Mouse (Mus musculus): ENCODE measurements around the gene Kcnj15. TPM values are rescaled to one million over a fixed set of nuclear protein-coding genes. Genes with fewer than 3 reads are reported as not detected.

Gene Kcnj15
- total and polyA plus RNA-seq, 2 experiments from 2014 or later = 0.05 to 0.34 TPM

DNA sequence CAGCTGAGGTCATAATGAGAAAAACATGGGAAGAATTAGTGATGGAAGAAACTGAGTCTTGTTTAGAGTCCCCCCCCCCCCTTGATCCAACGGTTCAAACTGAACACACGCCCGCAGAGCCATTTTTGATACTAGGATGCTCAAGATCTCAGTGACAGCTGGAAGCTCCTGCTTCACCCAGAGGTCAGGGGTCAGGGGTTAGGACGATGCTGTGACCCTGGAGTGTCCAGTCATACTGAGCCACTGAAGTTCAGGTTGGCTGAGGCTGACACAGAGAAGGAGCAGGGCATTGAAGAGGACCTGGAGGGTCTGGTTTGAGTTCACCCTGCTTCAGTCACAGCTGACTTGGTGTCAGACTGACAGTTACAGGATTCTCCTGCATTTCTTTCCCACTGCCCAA is 4.4 kb downstream of the Kcnj15 start:
- TF ChIP-seq CTCF (IDR thresholded peaks at IDR 0.05; ENCODE audit: low read depth) = no peak
- Histone ChIP-seq H3K36me3 (ENCODE audit: insufficient read depth, low read length) (no peaks in the 10 kb centered on the region), H3K4me2 (ENCODE audit: low read depth, low read length) (no peak overlapping the region), H3K4me3 (ENCODE audit: low read length) (no peak overlapping the region), H3K27ac (no peak overlapping the region), H3K9me3 (ENCODE audit: low read length) (no peaks in the 10 kb centered on the region), H3K27me3 (ENCODE audit: insufficient read depth, low read length) (no peaks in the 10 kb centered on the region), H3K9ac (replicated peaks; ENCODE audit: low read length) (no peak overlapping the region), H3K4me1 (ENCODE audit: insufficient read depth, low read length) (no peaks in the 10 kb centered on the region)
- 76% methylated on average over 4 of the region's 4 CpGs for WGBS
- ATAC-seq (no peak), DNase-seq (ENCODE audit: low spot score) (no peak)

DNA sequence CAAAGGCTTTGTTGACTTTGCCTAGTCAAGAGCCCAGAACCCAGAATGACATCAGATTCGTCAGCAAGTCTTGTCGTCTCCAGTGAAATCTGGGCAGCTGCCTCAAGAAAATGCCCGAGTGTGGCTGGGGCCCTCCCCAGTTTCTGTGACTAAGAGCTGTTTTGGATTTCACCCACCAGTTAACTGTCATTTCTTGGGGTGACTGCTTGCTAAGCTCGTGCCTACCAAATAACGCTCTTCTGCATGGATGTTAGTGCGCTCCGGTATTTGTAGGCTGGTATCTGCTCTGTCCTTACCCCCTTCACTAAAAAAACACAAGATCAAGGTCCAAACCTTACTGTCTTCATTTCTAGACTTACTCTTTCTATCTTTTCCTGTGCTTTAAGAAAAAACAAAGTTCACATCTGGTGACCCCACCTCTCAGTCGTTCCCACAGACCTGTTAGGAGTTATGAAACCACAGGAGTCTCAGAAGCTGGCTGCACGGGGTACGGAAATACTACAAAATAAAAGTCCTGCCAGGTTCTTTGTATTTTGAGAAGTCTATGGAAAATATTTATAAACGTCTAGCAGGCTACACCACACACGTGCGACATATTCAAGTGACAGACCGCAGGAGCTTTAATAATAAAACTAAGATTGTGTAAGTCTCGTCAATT is 5.5 kb downstream of the Kcnj15 start:
- no peak overlapping the region for H3K27ac ChIP-seq
- H3K4me3 ChIP-seq (ENCODE audit: low read length) = no peak overlapping the region
- H3K9me3 ChIP-seq (ENCODE audit: low read length) = no peaks in the 10 kb centered on the region
- TF ChIP-seq CTCF (IDR thresholded peaks at IDR 0.05; ENCODE audit: low read depth) = no peak
- ATAC-seq (no peak), DNase-seq (ENCODE audit: low spot score) (no peak)
- H3K27me3 ChIP-seq (ENCODE audit: insufficient read depth, low read length) = no peaks in the 10 kb centered on the region
- no peak overlapping the region for H3K9ac ChIP-seq (replicated peaks; ENCODE audit: low read length)
- no peaks in the 10 kb centered on the region for H3K4me1 ChIP-seq (ENCODE audit: insufficient read depth, low read length)
- H3K4me2 ChIP-seq (ENCODE audit: low read depth, low read length) = no peak overlapping the region
- WGBS = 84% methylated on average over 15 of the region's 15 CpGs
- no peaks in the 10 kb centered on the region for H3K36me3 ChIP-seq (ENCODE audit: insufficient read depth, low read length)

DNA sequence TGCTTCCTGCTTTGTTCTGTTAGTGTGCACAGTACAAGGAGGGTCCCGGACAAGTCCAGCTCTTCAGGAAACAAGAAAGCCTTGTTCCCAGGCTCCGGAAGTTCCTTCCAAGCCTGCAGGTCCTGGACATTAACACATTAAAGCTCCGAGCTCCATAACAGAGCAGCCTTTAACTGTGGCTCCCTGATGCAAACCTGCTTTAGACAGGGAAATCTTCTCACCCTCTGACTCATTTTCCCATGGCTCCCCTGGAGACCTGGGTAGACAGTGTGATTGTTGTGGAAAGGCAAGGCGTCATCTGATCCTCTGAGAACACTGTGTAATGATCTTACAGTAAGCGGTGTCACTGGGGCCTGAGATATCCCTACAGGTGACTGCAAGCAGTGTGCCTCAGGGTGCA is 7.0 kb downstream of the Kcnj15 start:
- Histone ChIP-seq H3K27me3 (ENCODE audit: insufficient read depth, low read length) (no peaks in the 10 kb centered on the region), H3K9me3 (ENCODE audit: low read length) (no peaks in the 10 kb centered on the region), H3K27ac (no peak overlapping the region), H3K36me3 (ENCODE audit: insufficient read depth, low read length) (no peaks in the 10 kb centered on the region), H3K4me1 (ENCODE audit: insufficient read depth, low read length) (no peaks in the 10 kb centered on the region), H3K9ac (replicated peaks; ENCODE audit: low read length) (no peak overlapping the region), H3K4me2 (ENCODE audit: low read depth, low read length) (no peak overlapping the region), H3K4me3 (ENCODE audit: low read length) (no peak overlapping the region)
- peak; percentile 2 for DNase-seq (ENCODE audit: low spot score)
- no peak for ATAC-seq
- WGBS = 68% methylated on average over 5 of the region's 5 CpGs
- no peak for TF ChIP-seq CTCF (IDR thresholded peaks at IDR 0.05; ENCODE audit: low read depth)

DNA sequence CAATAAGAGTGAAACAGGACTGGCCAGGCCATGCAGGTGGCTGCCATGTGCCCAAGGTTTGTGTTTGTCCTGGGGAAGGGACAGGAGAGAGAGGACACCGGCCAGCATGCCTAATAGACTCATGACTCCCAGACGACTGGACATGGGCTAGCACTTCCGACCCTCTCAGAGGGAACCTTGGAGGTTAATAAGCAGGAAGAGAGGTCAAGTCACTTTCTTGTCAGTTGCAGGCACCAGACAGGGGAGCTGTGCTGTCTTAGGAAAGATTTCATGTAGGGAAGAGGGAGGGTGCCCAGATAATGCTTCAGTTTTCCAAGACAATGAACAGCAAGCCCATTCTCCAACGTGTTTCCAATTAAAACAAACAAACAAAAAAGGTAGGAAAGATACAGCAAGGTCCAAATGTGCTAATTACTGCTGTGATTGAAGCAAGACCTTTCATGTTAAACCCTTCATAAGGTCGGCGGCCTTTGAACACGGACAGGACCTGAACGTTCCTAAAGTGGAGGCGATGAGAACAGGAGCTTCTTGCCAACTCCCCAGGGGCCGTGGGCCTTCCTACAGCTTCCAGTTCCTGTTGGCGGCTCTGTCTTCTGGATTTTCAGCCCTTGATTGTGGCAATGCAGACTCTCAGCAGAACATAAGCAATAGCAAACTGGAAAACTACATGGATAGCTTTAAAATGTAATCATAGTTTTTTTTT is 10.3 kb downstream of the Kcnj15 start:
- Histone ChIP-seq H3K4me2 (ENCODE audit: low read depth, low read length) (no peak overlapping the region), H3K27me3 (ENCODE audit: insufficient read depth, low read length) (no peaks in the 10 kb centered on the region), H3K36me3 (ENCODE audit: insufficient read depth, low read length) (no peaks in the 10 kb centered on the region), H3K27ac (no peak overlapping the region), H3K4me3 (ENCODE audit: low read length) (no peak overlapping the region), H3K9me3 (ENCODE audit: low read length) (no peaks in the 10 kb centered on the region), H3K9ac (replicated peaks; ENCODE audit: low read length) (no peak overlapping the region), H3K4me1 (ENCODE audit: insufficient read depth, low read length) (no peaks in the 10 kb centered on the region)
- ATAC-seq (no peak), DNase-seq (ENCODE audit: low spot score) (no peak)
- WGBS = 53% methylated on average over 11 of the region's 11 CpGs
- no peak for TF ChIP-seq CTCF (IDR thresholded peaks at IDR 0.05; ENCODE audit: low read depth)

DNA sequence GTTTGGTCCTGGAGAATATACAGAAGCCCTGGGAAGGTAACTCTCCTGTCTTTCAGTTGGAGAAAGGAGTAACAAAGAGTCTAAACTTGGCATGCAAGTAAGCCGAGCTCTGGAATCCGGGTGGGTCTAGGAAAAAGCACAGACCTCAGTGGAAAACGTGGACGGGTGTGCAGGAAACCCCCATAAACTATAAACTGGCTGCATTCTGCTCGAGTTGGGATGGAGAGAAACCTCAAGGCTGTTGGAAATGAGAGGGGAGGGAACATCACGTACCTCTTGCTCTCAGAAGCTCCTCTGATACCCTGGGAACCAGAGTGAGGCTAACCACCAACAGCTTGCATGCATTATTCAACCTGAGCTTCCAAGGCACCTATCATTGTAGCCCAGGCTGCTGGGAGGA is 12.3 kb downstream of the Kcnj15 start:
- Histone ChIP-seq H3K4me1 (ENCODE audit: insufficient read depth, low read length) (no peaks in the 10 kb centered on the region), H3K4me3 (ENCODE audit: low read length) (no peak overlapping the region), H3K9me3 (ENCODE audit: low read length) (no peaks in the 10 kb centered on the region), H3K36me3 (ENCODE audit: insufficient read depth, low read length) (no peaks in the 10 kb centered on the region), H3K27me3 (ENCODE audit: insufficient read depth, low read length) (no peaks in the 10 kb centered on the region), H3K4me2 (ENCODE audit: low read depth, low read length) (no peak overlapping the region), H3K27ac (no peak overlapping the region), H3K9ac (replicated peaks; ENCODE audit: low read length) (no peak overlapping the region)
- DNase-seq (ENCODE audit: low spot score) (no peak), ATAC-seq (no peak)
- TF ChIP-seq CTCF (IDR thresholded peaks at IDR 0.05; ENCODE audit: low read depth) = no peak
- WGBS = 78% methylated on average over 6 of the region's 6 CpGs

DNA sequence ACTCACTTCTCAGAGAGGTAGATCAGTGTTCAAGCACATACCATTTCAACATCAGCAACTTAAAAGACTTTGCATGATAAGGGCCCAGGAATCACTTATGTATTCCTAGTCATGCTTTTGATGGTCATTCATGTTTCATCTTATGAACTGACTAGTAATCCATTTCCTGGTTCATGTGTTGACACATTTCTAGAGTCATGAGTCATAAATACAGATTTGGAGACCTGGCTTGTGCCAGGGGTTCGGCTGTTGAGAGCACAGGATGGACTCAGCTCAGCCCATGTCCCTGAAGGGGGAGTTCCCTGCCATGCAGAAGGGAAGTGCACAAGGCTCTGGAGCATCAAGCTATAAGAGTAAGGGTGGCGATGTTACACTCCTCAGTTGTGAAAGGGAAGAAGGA is 15.7 kb downstream of the Kcnj15 start:
- 82% methylated on average over 2 of the region's 2 CpGs for WGBS
- TF ChIP-seq CTCF (IDR thresholded peaks at IDR 0.05; ENCODE audit: low read depth) = no peak
- no peaks in the 10 kb centered on the region for H3K27me3 ChIP-seq (ENCODE audit: insufficient read depth, low read length)
- no peaks in the 10 kb centered on the region for H3K4me1 ChIP-seq (ENCODE audit: insufficient read depth, low read length)
- H3K4me3 ChIP-seq (ENCODE audit: low read length) = no peak overlapping the region
- H3K4me2 ChIP-seq (ENCODE audit: low read depth, low read length) = no peak overlapping the region
- H3K27ac ChIP-seq = no peak overlapping the region
- H3K9ac ChIP-seq (replicated peaks; ENCODE audit: low read length) = no peak overlapping the region
- DNase-seq (ENCODE audit: low spot score) (no peak), ATAC-seq (no peak)
- no peaks in the 10 kb centered on the region for H3K36me3 ChIP-seq (ENCODE audit: insufficient read depth, low read length)
- no peaks in the 10 kb centered on the region for H3K9me3 ChIP-seq (ENCODE audit: low read length)

All from hindbrain, postnatal 0 days (tissue).